Mouse (Mus musculus): ENCODE measurements around the gene Slc6a16. TPM values are rescaled to one million over a fixed set of nuclear protein-coding genes. Genes with fewer than 3 reads are reported as not detected.

The Slc6a16 gene
- polyA plus RNA-seq, 2 experiments: 0.03 TPM; not detected in 1

GRCm38 (mm10) chr7:45233580-45234332 lies 7.1 kb upstream of the Slc6a16 start:
- H3K4me2 ChIP-seq (ENCODE audit: low read depth): no peak overlapping the region
- no peaks in the 10 kb centered on the region for H3K9me3 ChIP-seq (ENCODE audit: control insufficient read depth, low read length)
- no peak overlapping the region for H3K4me3 ChIP-seq (ENCODE audit: insufficient read depth in 1 of 2, low read depth in 2 of 2, low read length in 2 of 2)
- H3K36me3 ChIP-seq (replicated peaks; ENCODE audit: control insufficient read depth, insufficient read depth, low read depth): no peaks in the 10 kb centered on the region
- H3K9ac ChIP-seq (replicated peaks): no peak overlapping the region
- no peak for TF ChIP-seq EP300 (IDR thresholded peaks at IDR 0.05; ENCODE audit: low read depth)
- TF ChIP-seq CTCF (IDR thresholded peaks at IDR 0.05; ENCODE audit: low read depth): no peak
- ATAC-seq (ENCODE audit: insufficient read depth): no peak
- H3K27ac ChIP-seq: no peak overlapping the region
- no peaks in the 10 kb centered on the region for H3K27me3 ChIP-seq (ENCODE audit: control insufficient read depth, insufficient read depth, low read length)
- peaks cover 0 to 19% of the 10 kb centered on the region in 2 experiments; a peak in 2 of 4 replicates for H3K4me1 ChIP-seq (replicated peaks; ENCODE audit: control insufficient read depth in 2 of 2, insufficient read depth in 2 of 2, low read length in 1 of 2)
- 56% methylated on average over 20 of the region's 20 CpGs for WGBS (ENCODE audit: insufficient replicate concordance)
- DNase-seq (ENCODE audit: low read depth in 3 of 3, low spot score in 3 of 3): no peak

- H3K4me2 ChIP-seq (ENCODE audit: low read depth): peak overlapping the region; percentile 7
- H3K36me3 ChIP-seq (replicated peaks; ENCODE audit: control insufficient read depth, insufficient read depth, low read depth): no peaks in the 10 kb centered on the region
- peaks cover 0 to 21% of the 10 kb centered on the region in 2 experiments; a peak in 2 of 4 replicates for H3K4me1 ChIP-seq (replicated peaks; ENCODE audit: control insufficient read depth in 2 of 2, insufficient read depth in 2 of 2, low read length in 1 of 2)
- no peaks in the 10 kb centered on the region for H3K27me3 ChIP-seq (ENCODE audit: control insufficient read depth, insufficient read depth, low read length)
- no peak overlapping the region for H3K4me3 ChIP-seq (ENCODE audit: insufficient read depth in 1 of 2, low read depth in 2 of 2, low read length in 2 of 2)
- H3K27ac ChIP-seq: no peak overlapping the region
- no peaks in the 10 kb centered on the region for H3K9me3 ChIP-seq (ENCODE audit: control insufficient read depth, low read length)
- TF ChIP-seq EP300 (IDR thresholded peaks at IDR 0.05; ENCODE audit: low read depth) (no peak), CTCF (IDR thresholded peaks at IDR 0.05; ENCODE audit: low read depth) (no peak)
- ATAC-seq (ENCODE audit: insufficient read depth) (no peak), DNase-seq (ENCODE audit: low read depth in 3 of 3, low spot score in 3 of 3) (no peak)
- 46% methylated on average over 29 of the region's 29 CpGs for WGBS (ENCODE audit: insufficient replicate concordance)
- no peak overlapping the region for H3K9ac ChIP-seq (replicated peaks)
Measured at GRCm38 (mm10) chr7:45234333-45234841, 6.5 kb upstream of the Slc6a16 start.

GRCm38 (mm10) chr7:45234922-45235571 lies 5.8 kb upstream of the Slc6a16 start:
- DNase-seq (ENCODE audit: low read depth in 3 of 3, low spot score in 3 of 3) (no peak), ATAC-seq (ENCODE audit: insufficient read depth) (no peak)
- Histone ChIP-seq H3K9ac (replicated peaks) (no peak overlapping the region), H3K9me3 (ENCODE audit: control insufficient read depth, low read length) (no peaks in the 10 kb centered on the region), H3K4me1 (replicated peaks; ENCODE audit: control insufficient read depth in 2 of 2, insufficient read depth in 2 of 2, low read length in 1 of 2) (peaks cover 0 to 21% of the 10 kb centered on the region in 2 experiments; a peak in 2 of 4 replicates), H3K4me3 (ENCODE audit: insufficient read depth in 1 of 2, low read depth in 2 of 2, low read length in 2 of 2) (no peak overlapping the region), H3K36me3 (replicated peaks; ENCODE audit: control insufficient read depth, insufficient read depth, low read depth) (no peaks in the 10 kb centered on the region), H3K27ac (no peak overlapping the region), H3K4me2 (ENCODE audit: low read depth) (peak overlapping the region; percentile 7), H3K27me3 (ENCODE audit: control insufficient read depth, insufficient read depth, low read length) (no peaks in the 10 kb centered on the region)
- WGBS (ENCODE audit: insufficient replicate concordance): 32% methylated on average over 21 of the region's 21 CpGs
- no peak for TF ChIP-seq EP300 (IDR thresholded peaks at IDR 0.05; ENCODE audit: low read depth)
- no peak for TF ChIP-seq CTCF (IDR thresholded peaks at IDR 0.05; ENCODE audit: low read depth)

- no peak overlapping the region for H3K27ac ChIP-seq
- H3K4me2 ChIP-seq (ENCODE audit: low read depth): peak overlapping the region; percentile 8; the same call in 1 of the 2 replicates
- H3K9me3 ChIP-seq (ENCODE audit: control insufficient read depth, low read length): no peaks in the 10 kb centered on the region
- TF ChIP-seq EP300 (IDR thresholded peaks at IDR 0.05; ENCODE audit: low read depth) (no peak), CTCF (IDR thresholded peaks at IDR 0.05; ENCODE audit: low read depth) (no peak)
- no peaks in the 10 kb centered on the region for H3K36me3 ChIP-seq (replicated peaks; ENCODE audit: control insufficient read depth, insufficient read depth, low read depth)
- DNase-seq (ENCODE audit: low read depth in 3 of 3, low spot score in 3 of 3) (no peak), ATAC-seq (ENCODE audit: insufficient read depth) (no peak)
- H3K27me3 ChIP-seq (ENCODE audit: control insufficient read depth, insufficient read depth, low read length): no peaks in the 10 kb centered on the region
- WGBS (ENCODE audit: insufficient replicate concordance): 67% methylated on average over 17 of the region's 17 CpGs
- H3K4me3 ChIP-seq (ENCODE audit: insufficient read depth in 1 of 2, low read depth in 2 of 2, low read length in 2 of 2): no peak overlapping the region
- peaks cover 0 to 21% of the 10 kb centered on the region in 2 experiments; a peak in 2 of 4 replicates for H3K4me1 ChIP-seq (replicated peaks; ENCODE audit: control insufficient read depth in 2 of 2, insufficient read depth in 2 of 2, low read length in 1 of 2)
- H3K9ac ChIP-seq (replicated peaks): no peak overlapping the region
Measured at GRCm38 (mm10) chr7:45235656-45236180, 5.2 kb upstream of the Slc6a16 start.
